Mouse (Mus musculus) right cerebral cortex, postnatal 10 days (tissue): Measurements from ENCODE around the gene Ddx50.
"Not testable (repeated sequence)": the region's sequence is repeated elsewhere in the genome, so short reads cannot be mapped to it uniquely, and the experiment has no call there.

Experiments
- DNase-seq, 2 experiments: peaks; one replicate each; pipeline ENCODE4 v3.0.0; 2021; ENCODE audit warnings: low spot score in 2 of 2

Ddx50 gene

GRCm38 (mm10) chr10:62601053-62601791 is 49.8 kb downstream of the Ddx50 start:
- DNase-seq, result no peak

DNA sequence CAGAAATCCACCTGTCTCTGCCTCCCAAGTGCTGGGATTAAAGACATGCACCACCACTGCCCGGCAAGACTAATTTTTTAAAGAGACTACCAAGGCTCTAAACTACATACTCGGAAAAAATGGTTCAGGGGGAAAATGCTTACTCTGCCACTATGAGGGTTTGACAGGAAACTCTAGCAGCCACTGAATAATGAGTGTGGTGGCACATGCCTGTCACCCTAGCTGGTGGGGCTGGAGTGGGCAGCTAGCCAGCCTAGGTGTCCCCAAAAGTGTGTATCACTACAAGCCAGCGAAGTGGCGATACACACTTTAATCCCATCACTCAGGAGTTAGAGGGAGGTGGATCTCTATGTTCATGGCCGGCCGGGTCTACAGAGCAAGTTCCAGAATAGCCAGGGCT is 51.0 kb downstream of the Ddx50 start:
- no peak for DNase-seq

DNA sequence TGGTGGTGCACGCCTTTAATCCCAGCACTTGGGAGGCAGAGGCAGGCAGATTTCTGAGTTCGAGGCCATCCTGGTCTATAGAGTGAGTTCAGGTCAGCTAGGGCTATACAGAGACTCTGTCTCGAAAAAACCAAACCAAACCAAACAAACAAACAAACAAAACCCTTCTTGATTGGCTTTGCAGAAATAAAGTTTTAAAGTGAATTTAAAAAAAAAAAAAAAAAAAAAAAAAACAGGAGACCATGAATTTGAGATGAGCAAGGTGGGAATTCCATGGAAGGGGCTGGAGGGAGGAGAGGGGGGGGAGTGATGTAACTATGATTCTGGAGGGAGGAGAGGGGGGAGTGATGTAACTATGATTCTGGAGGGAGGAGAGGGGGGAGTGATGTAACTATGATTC is 51.7 kb downstream of the Ddx50 start:
- DNase-seq, result not testable (repeated sequence)

DNA sequence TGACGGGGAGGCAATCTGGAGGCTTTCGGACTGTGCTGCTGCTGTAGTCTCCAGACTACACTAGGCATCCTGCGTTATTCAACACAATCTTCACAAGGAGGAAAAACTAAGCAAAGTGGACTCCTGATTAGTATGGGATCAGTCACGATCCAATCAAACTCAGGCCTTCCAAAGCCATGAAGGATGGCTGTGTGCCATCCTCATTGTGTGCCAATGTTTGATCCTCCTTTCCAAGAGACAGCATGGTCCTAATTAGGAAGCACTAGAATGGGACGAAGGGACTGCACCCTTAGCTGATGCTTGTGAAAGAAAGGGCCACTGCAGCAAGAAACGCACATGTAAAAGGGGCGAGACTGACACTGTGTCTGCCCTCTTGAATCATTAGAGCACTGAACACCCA is 58.5 kb downstream of the Ddx50 start:
- no peak for DNase-seq

DNA sequence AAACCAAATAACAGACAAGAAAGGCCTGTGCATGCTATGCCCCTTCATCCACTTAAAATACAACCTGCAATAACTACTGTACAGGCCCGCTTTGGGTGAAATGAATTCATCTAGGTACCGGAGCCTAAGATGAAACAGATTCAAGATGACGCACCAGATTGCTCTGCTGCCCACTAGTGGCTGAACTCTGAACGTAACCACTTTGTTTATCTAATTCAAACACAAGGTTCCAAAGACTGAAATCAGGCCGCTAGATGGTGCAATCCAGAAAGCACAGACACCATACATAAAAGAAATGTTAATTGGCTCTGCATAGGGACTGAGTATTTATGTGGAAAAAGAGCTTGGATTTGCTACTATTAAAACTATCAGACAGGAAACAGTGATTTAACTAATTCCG is 60.8 kb downstream of the Ddx50 start:
- DNase-seq, result peak; percentile 93 to 94

DNA sequence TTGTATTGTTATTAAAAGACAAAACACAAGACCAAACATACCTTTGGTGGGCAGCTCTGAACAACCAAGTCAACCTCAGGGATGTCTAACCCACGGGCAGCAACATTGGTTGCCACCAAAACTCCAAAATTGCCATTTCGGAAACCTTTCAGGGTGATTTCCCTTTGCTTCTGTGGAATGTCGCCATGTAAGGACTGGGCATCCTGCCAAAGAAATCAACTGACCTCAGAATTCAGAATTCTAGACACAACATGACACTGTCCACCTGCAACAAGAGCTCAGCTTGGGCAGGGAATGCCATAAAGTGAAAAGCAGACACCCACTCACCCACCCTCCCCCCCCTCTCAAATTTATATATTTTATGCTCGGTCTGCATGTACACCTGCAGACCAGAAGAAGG is 62.4 kb downstream of the Ddx50 start:
- peak in 1 of 2 experiments; percentile 44 for DNase-seq

DNA sequence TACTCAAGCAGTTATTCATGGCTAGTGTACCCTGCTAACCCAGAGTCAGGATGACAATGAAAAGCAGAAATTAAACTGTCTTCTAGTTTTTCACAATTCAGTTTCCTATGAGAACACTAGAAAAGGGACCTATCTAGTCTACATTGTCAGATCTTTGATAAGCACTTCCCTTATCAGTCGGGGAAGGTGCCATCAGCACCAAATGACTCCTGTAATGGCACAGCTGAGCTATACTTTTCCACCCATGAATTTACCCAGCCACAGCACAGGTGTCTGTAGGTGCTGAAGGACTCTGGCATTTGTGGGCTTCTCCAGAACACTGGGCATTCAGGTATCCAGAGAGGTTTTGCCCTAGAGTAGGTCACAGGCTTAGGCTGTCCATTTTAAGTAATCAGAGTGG is 67.8 kb downstream of the Ddx50 start:
- no peak for DNase-seq

DNA sequence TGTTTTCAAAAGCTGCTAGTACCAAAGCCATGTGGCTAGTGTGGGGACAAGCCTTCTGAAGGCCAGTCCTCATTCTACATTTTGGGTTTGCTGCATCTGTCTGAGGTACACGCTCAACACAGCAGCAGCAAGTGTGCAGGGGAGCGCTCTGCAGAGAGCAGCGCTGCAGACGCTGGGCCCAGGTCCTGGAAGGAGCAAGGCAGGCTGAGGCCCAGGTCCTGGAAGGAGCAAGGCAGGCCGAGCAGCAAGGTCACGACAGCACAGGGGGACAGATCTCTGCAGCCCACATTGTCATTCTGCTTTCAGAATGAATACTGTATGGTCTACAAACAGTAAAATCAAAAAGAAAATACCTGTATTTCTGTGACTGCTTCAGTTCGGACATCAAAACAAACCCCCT is 68.3 kb downstream of the Ddx50 start:
- no peak for DNase-seq

- peak in 1 of 2 experiments; percentile 37 for DNase-seq
Measured at GRCm38 (mm10) chr10:62582263-62582662, 68.8 kb downstream of the Ddx50 start.

DNA sequence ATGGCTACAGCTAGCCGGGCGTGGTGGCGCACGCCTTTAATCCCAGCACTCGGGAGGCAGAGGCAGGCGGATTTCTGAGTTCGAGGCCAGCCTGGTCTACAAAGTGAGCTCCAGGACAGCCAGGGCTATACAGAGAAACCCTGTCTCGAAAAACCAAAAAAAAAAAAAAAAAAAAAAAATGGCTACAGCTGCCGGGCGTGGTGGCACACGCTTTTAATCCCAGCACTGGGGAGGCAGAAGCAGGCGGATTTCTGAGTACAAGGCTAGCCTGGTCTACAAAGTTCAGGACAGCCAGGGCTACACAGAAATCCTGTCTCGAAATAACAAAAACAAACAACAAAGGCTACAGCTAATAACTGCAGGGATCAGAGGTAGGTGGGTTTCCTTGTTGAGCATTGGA is 71.9 kb downstream of the Ddx50 start:
- not testable (repeated sequence) for DNase-seq

- DNase-seq, result peak; percentile 99 to 100
Measured at GRCm38 (mm10) chr10:62578338-62579100, 72.5 kb downstream of the Ddx50 start, which contains the start of gene Kif1bp. TSS of gene Kif1bp (minus strand) at chr10:62578457.

GRCm38 (mm10) chr10:62577673-62578337 is 73.2 kb downstream of the Ddx50 start:
- DNase-seq, result peak in 1 of 2 experiments; percentile 66

- no peak for DNase-seq
Measured at GRCm38 (mm10) chr10:62575001-62575400, 76.0 kb downstream of the Ddx50 start.

- no peak for DNase-seq
Measured at GRCm38 (mm10) chr10:62570126-62570871, 80.7 kb downstream of the Ddx50 start.

DNA sequence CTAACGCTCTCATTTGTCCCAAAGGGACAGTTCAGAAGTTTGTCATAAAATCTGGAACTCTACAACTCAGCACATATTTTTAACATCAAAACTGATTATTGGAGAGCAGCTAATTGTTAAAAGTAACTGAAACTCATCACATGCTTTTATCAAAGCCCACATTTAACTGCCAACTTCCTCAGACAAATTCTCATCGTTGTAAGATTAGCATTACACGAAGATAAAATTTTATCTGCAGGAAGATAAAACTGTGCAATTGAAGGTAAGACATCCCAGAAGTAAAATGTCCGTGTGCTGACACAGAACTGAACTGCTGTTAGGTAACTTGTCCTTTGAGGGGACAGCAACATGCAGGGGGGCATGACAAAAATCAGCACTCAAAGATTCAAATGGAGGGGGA is 82.2 kb downstream of the Ddx50 start:
- no peak for DNase-seq
